Mouse (Mus musculus) gastrocnemius, adult 18-20 months (tissue): Measurements from ENCODE around the gene Vipr1. TPM values are rescaled to one million over a fixed set of nuclear protein-coding genes. Genes with fewer than 3 reads are reported as not detected.
"Not testable (repeated sequence)": the region's sequence is repeated elsewhere in the genome, so short reads cannot be mapped to it uniquely, and the experiment has no call there.

Experiments used
- DNase-seq: peaks from one replicate; pipeline ENCODE4 v3.0.0; 2021; ENCODE audit warnings: low spot score
- long read RNA-seq, 2 experiments: library from polyadenylated mRNA; stranded (forward); transcript quantifications; one replicate each; pipeline ENCODE4 v2.0.0; 2021
- total RNA-seq, 2 experiments: library from RNA; stranded (reverse); gene quantifications; 2 replicates each; pipeline ENCODE4 v1.2.3; 2021

Gene Vipr1
- 1 to 10 TPM; 1.1 to 1.5 TPM for total RNA-seq
- long read RNA-seq, experiment 1: 0 reads
- long read RNA-seq, experiment 2: 0 reads

DNA sequence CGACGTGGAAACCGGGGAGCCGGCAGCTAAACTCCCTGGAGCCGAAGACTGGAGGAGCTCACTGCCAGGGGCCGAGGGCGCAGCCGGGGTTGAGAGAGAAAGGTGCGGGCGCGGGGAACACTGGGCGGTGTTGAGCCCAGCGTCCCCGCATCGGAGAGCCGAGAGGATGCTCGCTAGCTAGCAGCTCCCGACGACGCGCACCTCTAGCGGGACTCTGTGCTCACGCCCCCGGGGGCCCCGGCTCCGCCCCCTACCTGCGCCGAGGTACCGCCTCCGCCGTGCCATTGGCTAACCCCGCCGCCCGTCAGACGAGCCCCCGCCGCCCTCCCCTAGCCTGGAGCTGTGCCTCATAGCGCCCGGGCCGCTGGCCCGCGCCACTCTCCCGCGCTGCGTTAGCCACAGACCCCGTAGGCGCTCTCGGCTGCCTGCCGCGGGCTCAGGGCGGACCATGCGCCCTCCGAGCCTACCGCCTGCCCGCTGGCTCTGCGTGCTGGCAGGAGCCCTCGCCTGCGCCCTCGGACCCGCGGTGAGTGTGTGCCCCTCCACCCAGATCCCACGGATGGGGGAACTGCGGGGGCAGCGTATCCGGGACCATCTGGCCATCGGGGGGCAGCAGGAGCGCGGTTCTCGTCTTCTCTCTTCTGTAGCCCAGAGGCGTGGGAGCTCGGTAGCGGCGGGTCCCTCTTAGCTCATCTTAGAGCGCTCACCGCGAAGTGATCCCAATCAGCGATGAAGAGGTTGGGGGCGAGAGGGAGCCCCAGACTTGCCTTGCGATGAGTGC is at the start of gene Vipr1:
TSS of gene Vipr1 (plus strand) at position 316 of the 781 bp plus-strand sequence.
- no peak for DNase-seq

DNA sequence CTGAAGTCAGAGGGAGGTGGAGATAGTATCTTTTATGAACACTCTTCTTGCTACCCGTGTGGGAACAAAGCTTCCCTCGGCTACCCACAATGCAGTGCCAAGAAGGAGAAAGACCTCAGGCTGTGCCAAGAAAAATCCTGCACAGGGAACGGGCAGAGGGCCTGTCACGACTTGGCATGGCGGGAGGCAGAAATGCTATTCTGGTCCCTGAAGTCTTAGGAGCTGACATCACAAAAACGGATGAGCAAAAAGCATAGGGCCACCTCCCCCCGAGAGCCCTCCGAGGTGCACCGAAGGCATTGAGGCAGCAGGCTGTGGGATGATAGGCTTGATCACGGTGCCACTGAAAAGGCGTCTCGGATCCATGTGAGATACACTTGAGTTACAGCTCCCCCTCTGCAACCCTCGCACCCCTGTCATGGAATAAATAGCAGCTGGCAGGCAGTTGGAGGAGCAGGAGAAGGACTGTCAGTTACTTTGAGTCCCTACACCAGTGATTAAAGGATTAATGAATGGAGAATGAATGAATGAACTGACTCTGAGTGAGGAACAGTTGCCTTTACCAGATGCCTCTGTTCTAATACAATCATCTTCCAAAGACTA is 49.5 kb upstream of the Vipr1 start:
- peak; percentile 20 for DNase-seq

DNA sequence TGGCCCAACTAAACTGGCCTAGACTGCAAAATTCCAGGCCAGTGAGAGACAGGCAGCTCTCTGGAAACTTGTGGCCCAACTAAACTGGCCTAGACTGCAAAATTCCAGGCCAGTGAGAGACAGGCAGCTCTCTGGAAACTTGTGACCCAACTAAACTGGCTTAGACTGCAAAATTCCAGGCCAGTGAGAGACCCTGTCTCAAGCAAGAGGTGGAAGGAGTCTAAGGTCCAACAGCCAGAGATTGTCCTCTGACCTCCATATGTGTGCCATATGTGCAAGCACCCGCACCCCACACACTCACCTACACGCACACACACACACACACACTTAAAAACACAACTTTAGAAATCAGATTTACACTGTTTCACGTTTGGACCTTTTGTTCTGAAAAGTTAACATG is 48.7 kb upstream of the Vipr1 start:
- DNase-seq: not testable (repeated sequence)

DNA sequence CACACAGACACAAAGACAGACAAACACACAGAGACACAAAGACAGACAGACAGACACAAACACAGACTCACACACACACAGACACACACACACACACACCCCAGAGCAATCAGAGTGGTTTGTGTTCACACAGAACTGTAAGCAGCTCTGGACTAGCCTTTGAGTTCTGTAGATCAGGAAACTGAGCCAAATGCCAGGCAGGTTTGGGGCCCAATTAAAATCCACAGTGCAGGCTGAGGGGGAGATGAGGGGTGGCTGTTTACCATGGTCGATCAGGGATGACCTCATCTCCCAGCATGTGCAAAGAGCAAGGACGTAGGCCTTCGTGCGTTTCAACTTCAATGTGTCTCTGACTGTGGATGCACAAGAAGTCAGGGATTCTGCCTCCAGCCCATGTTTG is 47.7 kb upstream of the Vipr1 start:
- no peak for DNase-seq

DNA sequence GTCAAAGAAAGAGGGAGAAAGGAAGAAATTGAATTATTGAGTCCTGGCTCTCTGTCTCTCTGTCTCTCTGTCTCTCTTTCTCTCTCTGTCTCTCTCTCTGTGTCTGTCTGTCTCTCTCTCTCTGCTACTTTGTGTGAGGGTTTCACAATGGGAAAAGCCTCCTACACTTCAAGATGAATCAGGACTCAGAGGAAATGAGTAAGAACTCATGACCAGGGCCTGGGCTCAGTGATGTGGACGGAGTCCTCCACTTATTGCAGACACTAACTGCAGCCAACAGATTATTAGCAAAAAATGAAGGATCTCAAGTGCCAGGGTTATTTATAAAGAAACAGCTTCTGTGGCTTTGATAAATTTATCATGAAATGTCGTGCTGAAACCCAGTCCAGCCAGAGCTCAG is 44.4 kb upstream of the Vipr1 start:
- DNase-seq: no peak

DNA sequence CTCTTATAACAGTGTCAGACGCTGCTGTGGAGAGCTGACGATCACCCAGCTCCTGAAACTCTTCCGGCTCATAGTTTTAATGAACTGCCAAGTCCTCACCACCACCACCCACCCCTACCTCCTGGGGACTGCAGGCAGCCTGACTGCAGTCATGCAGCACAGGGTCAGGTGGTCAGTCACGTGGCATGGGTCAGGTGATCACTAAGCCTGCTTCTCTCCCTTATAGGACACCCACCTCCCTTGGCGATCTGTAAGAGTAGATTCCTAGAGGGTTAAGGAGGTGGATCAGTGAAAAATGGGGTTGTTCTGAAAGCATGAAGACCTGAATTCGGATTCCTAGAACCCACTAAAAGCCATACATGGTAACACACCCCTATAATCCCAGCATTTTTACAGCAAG is 43.0 kb upstream of the Vipr1 start:
- DNase-seq: no peak

DNA sequence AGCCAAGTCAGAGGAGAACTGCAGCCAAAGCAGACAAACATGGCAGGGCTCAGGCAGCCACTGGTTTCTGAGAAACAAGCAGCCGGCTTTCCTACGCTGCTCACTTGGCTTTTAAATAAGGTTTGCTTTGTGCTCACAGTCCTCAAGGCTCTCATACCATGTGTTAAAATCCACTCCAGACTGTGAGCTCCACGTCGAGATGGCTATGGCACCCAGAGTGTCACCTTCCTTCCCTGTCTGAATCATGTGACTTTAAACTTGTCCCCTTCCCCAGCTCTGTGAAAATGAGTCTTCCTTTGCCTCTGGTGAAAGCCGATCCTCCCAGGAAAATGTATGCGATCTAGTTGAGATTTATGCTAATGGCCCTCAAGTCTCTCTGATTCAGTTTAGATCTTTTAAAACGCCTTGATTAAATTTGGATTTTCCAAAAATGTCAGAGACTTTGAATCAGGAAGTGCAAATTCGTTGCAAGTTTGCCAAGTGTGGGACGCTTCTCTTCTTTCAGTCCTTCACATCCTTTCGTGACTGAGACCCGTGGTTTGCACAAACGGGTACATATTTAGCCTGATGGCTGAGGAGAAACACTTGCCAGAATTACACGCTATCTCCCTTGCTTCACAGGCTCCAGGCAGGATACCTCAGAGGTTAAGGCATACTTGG is 42.2 kb upstream of the Vipr1 start:
- no peak for DNase-seq

DNA sequence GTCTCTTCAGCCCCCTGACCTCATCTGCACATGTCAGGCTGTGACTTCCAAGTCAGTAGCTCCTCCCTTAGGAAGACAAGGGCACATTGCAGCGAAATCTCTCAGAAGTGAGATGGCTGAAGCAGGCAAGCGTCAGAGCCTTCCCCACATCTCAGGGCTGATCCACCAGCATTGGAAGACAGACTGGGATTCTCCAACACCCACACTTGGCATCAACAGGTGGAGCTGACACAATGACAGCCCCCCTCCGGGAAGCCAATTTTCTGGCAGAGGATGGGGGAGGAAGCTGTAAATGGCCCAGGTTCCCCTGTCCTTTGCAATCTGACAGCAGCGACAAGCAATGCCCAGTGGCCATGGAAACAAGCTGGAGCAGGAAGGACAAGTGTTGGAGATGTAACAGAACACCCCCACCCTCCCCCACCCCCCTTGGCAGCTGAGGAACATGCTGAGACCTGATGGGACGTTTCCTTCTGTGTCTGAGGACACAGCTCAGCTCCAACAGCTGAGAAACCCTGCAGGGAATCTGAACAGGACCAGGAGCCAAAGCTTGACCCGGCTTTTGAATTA is 41.6 kb upstream of the Vipr1 start:
- peak; percentile 9 for DNase-seq

DNA sequence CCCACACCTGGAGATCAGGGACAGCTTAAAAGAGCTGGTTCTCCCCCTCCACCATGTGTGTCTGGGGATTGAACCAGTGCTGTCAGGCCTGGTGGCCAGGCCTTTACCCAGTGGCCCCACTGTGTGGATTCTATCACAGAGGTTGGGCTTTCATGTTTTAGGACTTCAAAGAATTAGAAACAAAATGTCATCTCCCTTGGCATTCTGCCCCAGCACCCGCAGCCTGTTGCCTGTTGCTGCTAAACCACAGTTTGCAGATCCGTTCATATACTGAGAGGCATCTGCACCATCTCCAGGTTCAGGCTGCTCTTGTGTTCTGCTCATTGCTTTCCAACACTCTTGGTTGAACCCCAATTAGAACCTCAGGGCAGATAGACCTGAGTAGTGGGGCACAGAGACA is 40.1 kb upstream of the Vipr1 start:
- DNase-seq: no peak

DNA sequence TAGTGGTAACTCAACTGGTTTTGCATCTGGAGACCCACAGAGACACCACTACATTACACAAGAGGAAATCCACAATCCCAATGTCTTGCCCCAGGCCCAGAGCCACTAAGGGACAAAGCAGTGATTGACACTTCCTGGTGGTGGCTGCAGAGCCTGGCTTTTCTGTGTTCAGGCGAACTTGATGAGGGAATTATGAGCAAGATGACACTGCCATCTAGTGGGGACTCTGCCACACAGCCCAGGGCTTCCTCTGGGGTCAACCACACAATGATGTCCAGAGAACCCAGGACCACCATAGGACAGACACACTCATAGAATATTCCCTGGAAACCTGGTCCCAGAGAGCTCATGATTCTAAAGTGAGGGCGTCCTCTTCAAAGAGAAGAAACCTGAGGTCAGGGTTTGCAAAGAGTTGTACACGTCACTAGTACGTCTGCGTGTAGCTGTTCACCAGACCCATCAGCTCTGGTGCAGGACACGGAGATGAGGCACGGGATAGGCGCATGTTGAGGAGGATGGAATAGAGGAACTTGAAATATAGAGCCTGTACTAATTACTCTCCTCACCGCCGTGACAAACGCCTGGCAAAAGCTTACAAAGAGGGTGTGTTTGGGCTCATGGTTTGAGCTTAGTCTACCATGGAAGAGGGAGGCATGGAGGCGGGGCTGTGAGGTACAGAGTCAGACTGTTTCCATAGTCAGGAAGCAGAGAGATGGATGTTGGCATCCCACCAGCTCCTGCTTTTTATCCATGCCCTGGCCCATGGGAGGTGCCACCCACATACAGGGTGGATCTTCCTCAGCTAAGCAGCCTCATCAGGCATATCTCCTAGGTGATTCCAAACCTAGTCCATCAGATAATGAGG is 36.9 kb upstream of the Vipr1 start:
- peak; percentile 73 for DNase-seq

DNA sequence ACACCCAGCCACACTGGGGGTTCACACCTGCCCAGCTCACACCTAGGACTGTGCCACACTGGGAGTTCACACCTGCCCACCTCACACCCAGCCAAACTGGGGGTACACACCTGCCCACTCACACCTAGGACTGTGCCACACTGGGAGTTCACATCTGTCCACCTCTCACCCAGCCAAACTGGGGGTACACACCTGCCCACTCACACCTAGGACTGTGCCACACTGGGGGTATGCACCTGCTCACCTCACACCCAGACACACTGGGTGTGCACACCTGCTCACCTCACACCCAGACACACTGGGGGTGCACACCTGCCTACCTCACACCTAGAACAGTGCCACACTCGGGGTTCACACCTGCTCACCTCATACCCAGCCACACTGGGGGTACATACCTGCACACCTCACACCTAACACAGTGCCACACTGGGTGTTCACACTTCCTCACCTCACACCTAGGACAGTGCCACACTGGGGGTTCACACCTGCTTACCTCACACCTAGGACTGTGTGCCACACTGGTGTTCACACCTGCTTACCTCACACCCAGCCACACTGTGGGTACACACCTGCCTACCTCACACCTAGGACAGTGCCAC is 35.9 kb upstream of the Vipr1 start:
- DNase-seq: no peak

DNA sequence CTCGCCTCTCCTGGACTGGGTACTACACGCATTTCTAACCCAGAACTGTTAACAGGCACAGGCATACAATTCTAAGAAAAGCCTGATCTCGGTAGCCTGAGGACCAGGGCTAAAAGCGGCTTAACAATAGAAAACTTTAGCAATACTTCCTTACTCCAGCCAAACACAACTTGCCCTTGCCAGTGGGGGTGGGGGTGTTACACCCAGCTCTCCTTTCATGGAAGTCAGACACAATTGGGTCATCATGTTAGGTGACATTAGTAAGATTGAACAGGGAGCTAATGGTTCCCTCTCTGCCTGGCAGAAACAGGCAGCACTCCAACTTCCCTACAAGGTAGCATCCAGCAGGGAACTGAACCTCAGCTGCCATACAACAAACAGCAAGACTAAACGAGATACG is 33.1 kb upstream of the Vipr1 start:
- no peak for DNase-seq

DNA sequence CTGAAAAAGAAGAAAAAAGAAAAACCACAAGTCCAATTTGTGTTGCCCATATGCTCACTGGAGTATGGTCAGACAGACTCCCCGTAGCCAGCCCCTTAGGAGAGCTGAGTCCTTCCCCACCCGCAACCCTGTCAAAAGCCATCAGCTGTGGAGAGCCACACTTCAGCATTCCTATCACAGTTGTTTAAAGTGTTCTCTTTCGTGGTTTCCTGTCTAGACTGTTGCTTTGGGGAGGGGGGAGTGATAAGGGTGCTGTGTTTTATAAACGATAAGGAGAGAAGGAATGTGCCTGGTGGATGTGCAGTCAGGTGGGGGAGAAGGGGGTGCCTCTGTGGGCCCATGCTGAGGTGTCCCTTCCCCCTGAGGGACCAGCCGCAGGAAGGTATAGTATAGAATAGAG is 29.3 kb upstream of the Vipr1 start:
- no peak for DNase-seq

DNA sequence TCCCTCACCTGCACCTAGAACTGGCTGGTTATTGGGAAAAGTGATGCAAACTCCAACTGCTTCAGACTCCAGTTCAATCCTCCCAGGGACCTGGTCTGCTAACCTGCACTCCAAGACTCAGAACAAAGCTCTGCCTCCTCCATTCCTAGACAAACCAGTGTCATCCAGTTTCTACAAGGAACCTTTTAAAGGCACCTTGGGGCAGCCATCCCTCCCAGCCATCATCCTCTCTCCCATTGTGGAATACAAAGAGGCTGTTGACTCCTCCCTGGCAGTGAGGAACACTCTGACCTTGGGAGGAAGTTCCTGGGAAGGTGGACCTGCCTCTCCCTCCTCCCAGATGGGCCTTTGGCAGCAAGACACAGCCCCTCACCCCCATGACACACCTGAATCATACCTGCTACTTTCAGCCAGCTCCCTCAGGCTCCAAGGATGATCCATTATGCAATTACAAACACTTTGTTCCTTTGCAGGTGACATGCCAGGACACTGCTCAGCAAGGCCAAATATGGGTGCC is 28.2 kb upstream of the Vipr1 start:
- DNase-seq: no peak

DNA sequence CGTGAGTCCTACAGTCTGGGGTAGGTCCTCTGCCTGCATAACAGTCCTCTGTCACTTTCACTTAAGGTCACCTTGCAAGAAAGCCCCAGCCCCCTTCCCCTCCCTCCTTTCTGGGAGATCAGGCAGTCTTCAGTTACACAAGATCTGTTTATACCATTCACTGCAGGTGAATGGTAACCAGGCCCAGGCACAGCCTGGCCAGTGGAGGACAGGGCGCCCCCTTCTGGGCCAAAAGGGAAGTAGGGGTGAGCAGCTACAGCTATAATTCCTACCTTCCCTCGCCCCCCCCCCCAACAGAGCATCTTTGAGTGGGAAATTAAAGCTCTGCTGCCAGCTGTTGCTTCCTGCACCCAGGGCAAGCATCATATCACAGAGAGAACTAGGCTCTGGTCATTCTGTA is 26.0 kb upstream of the Vipr1 start:
- DNase-seq: no peak

DNA sequence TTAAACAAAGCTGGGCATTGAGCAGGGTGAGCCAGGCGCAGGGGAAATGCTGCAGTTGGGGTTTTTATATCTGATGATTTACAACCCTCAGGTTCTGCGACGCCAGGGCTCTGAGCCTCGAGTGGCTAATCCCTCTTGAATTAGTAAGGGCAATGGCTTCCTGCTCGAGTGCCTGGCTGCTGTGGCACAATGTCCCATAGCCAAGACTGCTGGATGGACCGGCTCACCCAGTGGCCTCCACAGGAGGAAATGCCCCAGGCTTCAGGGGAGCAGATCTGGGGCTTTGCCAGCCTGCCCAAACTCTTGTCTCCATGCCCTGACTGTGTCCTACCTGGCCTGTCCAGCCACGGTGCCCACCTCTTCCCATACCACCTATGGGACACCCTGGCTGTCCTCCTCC is 23.1 kb upstream of the Vipr1 start:
- DNase-seq: no peak

DNA sequence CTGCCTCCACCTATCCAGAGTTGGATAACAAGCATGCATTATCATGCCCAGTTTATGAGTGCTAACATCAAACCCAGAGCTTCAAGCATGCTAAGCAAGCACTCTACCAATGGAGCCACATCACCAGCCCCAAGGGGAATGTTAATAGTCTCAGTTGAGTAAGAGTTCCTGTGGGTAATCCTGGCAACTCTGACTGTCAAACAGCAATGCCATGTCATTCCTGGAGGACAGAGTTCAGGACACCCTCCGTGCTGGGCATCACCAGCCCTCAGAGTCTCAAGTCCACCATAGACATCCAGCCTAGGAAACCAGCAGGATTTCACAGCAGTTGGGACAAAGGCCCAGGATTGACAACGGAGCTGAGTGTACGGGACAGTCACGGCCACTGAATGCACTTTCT is 19.3 kb upstream of the Vipr1 start:
- no peak for DNase-seq

DNA sequence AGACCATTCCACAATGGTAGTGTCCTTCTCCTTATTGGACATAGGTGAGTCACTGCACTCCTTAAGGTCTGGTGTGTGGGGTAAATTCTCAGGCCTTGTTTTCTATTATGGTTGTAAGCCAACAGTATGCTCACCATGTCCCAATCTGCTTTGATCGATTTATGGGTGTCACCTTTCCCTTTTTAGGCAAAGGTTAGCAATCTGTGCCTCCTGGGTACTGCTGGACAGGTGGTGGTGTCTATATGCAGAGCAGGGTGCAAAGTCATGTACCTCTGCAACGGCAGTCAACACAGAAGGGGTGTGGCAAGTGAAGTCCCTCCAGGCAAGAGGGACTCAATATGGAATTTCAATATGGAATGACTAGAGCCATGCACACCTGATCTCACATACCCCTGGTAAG is 17.6 kb upstream of the Vipr1 start:
- DNase-seq: no peak

DNA sequence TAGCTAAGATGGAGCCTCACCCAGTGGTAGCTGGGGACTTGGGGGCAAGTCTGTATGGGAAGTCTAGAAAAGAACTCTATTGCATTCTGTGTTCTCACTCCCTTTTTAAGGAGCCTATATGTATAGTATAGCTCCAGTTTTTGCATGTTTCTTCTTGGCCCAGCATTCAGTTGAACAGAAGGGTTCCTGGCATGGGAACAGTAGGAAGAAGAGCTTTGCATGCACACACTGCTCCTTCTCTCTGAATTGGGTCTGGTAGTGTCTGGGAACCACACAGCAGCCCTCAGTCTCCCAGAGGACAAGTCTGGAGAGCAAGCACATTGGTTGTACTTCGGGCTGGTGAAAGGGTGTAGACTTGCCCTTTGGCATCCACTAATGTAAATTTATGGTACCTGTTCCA is 11.9 kb upstream of the Vipr1 start:
- DNase-seq: no peak

DNA sequence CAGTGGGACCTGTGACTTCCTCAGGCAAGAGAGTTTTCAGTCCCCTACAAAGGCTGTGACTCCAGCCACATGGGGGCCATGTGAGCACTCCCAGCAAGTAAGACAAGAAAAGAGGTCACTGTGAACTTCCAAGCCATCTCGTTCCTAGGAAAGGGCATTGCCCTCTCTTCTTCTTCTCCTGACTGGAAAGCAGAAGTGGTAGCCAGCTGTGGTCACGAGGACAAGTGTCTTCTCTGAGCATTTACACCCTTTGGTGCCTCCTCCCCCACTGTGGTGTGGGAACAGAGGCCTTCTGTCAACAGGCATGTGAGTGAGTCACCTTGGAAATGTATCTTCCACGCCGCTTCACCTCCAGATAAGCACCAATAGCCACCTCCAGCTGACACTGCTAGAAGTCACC is 10.6 kb upstream of the Vipr1 start:
- DNase-seq: no peak

DNA sequence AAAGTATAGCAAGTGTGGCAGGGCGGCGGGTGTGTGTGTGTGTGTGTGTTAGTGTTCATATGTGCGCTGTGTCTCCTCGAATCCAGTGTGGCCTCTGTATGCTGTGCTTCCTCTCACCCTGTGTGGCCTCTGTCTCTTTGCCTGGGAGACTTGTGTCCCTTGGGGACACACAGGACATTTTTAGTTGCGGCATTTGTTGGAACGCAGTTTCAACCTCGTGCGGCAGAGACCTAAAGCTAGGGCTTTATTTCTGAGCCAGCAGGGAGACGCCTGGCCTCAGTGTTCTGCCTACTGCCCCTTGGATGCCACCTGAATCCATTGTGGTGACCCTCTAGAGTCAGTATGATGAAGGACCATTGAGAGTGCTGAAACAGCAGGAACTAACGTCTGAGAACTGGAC is 9.6 kb upstream of the Vipr1 start:
- no peak for DNase-seq
